Mouse (Mus musculus) cerebellum, postnatal 14 days (tissue): ENCODE results near the gene Cadm1.
A peak's percentile ranks its signal among the peaks of the same experiment; 100 is the strongest.

ENCODE experiments used
- DNase-seq, 2 experiments: peaks; one replicate each; pipeline ENCODE4 v3.0.0; 2021; ENCODE audit warnings: mixed read lengths in 2 of 2

The Cadm1 gene

GRCm38 (mm10) chr9:47552960-47553575, 23.1 kb downstream of the Cadm1 start:
- no peak for DNase-seq

DNA sequence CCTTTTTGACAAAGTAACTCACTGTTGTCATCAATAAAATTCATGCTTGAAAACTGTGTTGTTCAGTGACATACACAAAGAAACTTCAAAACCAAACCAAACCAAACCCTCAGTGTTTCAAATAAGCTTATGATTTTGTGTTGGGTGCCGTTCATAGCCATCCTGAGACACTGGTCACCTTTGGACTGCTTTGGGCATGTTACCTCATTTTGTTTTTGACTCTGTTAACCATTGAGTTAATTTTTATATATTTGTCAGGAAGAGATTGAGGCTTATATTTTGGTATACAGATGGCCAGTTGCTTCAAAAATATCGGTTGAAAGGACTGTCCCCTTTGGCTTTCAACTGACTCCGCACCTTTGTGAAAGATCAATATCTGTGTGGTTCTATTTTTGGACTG, 30.8 kb downstream of the Cadm1 start:
- DNase-seq: no peak

- no peak for DNase-seq
These were observed 31.6 kb downstream of the Cadm1 start for GRCm38 (mm10) chr9:47561596-47561995.

DNA sequence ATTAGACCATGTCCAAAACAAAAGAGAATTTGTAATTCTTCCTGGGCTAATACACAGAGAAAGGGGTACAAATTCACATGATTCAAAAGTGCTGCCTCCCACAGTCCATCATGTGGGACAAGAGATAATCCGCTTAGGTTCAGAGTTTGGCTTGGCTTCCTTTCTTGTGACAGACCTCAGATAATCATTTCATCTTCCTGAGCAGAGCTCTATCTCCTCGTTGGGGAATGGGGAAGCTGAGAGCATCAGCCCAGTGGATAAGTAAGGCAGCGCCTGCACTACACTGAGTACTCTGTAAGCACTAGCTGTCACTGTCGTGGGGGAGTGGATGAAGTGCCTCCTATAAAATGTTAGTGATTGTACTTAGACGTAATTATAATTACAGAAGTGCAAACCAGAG, 35.1 kb downstream of the Cadm1 start:
- no peak for DNase-seq

DNA sequence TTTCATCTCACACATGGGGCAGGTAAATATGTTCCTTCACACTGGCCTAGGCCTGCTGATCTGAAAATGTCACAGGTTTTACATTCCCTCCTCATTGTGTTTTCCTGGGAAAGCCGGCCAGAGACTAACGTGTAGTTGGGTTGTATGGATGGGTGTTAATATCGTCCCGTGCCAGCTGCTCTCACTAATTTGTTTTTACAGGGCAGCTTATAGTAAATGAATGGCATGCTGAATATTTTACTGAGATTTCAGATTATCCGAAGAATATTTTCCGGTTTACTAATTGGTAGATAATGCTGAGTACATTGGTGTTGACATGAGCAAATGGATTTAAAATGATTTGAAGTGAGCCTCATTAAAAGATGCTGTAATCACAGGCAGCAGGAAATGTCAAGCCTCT, 37.9 kb downstream of the Cadm1 start:
- no peak for DNase-seq

- no peak for DNase-seq
These were observed 40.2 kb downstream of the Cadm1 start for GRCm38 (mm10) chr9:47570184-47570583.

- no peak for DNase-seq
These were observed 41.5 kb downstream of the Cadm1 start for GRCm38 (mm10) chr9:47571461-47571860.

- no peak for DNase-seq
These were observed 42.2 kb downstream of the Cadm1 start for GRCm38 (mm10) chr9:47572132-47572531.

DNA sequence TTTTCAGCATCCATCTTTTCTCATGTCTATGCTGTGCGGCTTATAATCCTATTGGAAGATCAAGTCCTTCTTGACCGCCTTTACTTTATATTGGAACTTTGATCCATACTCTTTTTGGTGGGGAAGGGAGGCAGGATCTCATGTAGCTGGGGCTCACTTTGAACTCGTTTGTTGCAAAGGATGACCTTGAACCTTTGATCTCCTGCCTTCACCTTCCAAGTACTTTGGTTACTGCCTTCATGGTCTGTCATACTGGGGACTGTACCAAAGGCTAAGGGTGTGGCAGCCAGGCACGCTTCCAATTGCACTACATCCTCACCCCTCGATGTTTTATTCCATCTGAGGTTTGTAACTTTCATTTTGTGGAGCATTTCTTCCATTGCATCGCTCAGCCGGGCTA, 43.5 kb downstream of the Cadm1 start:
- no peak for DNase-seq

DNA sequence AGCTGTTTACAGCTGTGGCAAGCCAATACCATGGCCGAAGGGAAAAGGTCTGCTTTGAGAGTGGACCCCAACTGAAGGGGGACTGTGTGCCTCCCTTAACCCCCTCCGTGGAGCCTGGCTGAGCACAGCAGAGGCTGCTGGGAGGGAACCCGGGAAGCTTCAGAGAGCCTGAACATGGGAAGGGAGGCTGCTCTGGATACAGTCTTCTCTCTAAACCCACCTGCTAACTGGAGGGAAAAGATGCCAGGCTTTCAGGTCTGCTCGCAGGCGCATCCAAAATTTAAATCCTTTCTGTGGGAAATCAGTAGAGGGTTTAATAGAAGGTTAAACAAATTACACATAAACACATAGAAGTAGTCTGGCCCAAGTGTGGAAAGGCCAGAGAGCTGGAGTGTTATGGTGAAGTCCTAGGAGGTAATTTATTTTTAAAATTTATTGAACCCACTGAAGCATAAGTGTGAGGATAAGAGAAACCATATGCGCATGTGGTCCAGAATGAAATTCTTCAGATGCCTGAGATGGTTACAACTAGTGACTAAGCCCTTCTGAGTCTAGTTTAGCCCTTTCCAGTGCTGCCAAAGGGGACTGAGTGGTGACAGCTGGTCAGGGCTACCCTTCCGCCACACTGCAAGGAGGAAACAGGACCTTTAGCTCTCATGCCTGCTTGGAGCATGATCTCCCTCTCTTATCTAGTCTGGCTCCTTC, 44.9 kb downstream of the Cadm1 start:
- peak; percentile 22 to 46 for DNase-seq

DNA sequence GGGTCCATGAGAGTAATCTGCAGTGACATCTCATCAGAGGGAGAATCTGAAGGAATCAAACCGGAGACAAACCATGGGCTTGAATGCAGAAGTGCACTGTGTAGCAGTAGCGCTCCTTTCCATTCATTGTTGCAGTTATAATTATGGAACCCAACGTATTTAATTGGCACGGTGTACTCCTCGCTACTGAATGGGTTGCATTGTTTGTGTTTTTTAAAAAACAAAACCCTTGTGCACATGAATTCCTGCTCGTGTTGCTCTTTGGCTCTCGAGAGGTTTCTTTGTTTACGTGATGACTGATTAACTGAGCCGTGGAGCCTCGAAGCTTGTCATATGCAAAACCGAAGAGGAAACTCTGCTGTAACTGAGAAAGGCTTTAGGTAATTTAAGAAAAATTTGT, 45.8 kb downstream of the Cadm1 start:
- no peak for DNase-seq

DNA sequence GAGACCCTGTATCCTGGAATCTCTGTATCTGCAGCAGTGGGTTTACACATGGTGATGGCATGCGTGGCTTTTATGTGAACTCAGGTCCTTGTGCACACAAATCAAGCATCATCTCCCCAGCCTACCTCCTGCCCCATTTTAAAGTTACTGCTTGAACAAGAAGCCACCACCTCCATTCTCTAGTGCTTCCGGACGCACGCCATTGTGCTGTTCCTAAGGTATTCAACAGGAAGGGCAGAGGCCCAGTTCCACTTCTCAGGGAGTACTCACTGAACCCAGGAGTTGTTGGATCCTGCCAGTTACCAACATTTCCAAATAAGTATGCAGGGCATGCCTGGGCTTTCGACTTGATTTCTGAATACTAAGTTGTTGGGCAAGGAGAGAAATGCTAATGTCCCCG, 49.5 kb downstream of the Cadm1 start:
- DNase-seq: no peak

DNA sequence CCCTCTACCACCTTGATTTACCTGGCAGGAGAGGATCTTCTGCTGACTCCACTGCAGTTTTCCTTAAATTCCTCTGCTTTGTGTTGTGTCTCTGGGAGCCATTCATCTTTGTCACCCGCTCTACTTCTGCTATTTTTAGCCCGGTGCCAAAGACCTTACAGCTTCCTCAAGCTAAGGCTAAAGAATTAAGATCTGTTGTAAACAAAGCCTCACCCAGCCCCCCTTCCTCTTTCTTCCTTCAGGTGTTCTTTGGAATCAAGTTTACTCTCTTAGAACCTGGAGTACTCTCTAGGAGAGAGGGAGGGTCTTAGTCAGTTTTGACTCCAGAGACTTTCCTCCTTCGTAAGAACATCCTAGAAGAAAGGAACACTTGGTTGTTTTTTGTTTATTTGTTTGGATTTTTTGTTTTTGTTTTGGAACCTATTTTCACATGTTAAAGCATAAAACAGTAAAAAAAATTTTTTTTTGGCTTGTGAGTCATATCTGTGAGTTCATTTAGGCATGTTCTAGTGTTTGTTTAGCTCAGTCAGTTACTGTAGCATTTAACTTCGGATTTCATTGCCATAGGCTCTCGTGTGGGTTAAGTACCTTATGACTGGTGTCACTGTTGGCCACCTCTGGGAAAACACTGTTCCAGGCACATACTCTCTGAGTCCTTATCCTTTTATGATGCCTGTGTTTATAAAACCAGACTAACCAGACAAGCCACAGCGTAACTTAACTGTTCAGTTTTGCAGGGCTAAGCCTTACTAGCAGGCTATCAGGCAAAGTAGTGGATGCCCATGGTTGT, 51.8 kb downstream of the Cadm1 start:
- no peak for DNase-seq

GRCm38 (mm10) chr9:47583241-47583640, 53.3 kb downstream of the Cadm1 start:
- DNase-seq: no peak

DNA sequence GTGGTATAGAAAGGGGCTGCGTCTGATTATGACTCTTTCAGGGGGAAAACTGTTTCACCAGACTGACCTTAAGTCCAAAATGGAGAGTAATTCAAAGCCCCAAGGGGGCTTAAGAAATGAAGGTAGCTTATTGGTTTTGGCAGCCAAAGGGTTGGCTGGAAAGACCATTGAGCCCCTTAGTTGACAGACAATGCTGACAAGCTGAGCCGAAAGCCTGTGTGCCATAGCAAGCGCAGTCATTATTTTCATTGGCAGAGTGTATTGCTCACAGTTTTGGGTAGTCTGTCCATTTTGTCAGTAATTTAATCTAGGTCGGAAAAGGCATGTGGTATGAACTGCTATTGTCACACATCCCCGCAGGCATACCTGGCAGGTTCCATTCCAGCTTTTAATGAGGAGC, 56.2 kb downstream of the Cadm1 start:
- DNase-seq: peak in 1 of 2 experiments; percentile 24

DNA sequence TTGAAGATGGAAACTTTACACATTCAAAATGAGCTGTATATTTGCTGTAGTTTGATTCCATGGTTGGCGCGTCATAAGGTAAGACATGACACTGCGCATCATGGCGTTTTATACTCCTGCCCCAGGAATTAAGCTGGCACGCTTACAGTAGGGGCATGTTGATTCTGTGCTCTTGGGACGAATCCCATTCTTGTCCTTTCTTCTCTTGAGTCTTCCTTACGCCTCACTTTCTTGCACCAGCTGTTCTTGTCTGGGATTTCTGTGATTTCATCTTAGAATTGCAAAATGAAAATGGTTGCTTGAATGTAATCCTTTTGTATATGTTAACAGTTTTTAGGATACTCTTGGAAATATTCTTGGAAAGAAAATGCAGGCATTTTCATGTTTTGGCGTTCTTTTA, 56.9 kb downstream of the Cadm1 start:
- DNase-seq: no peak

- DNase-seq: peak; percentile 62 to 66
These were observed 57.7 kb downstream of the Cadm1 start for GRCm38 (mm10) chr9:47587577-47588194.

DNA sequence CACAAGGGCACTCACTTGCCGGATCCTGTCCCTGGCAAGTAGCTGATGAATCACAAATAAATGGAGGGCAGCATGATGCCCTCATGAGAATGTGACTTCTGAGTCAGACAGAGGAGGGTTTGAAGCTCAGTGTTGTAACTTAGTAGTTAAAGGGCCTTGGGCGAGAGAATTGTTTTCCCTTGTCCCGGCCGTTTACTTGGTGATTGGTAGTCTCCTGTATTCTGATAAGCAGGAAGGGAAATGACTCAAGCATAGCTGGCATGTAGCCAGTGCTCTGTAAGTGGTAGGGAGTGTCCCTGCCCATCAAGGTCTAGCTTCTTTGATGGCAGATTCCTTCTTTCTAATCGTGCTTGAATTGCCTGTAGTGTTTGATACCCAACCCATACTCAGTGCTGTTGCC, 59.9 kb downstream of the Cadm1 start:
- peak; percentile 32 to 50 for DNase-seq

- DNase-seq: no peak
These were observed 71.6 kb downstream of the Cadm1 start for GRCm38 (mm10) chr9:47601541-47601940.

GRCm38 (mm10) chr9:47603971-47604370, 74.0 kb downstream of the Cadm1 start:
- no peak for DNase-seq

DNA sequence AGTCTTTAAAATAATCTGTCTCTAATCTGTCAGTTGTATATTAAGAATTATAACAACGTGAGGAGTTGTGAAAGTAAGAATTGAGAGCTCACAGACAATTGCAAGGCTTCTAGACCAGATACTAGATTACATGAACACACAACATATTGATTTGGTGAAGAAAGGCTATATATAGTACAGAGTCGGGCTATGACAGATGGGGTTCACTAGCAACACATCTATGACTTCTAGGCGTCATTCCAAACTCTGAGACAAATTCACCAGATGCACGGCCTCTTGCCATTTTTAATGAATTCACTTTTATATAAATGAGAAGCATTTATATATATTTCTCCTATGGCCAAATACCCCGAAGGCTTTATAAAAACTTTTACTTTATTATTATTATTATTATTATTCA, 75.7 kb downstream of the Cadm1 start:
- peak in 1 of 2 experiments; percentile 24 for DNase-seq

DNA sequence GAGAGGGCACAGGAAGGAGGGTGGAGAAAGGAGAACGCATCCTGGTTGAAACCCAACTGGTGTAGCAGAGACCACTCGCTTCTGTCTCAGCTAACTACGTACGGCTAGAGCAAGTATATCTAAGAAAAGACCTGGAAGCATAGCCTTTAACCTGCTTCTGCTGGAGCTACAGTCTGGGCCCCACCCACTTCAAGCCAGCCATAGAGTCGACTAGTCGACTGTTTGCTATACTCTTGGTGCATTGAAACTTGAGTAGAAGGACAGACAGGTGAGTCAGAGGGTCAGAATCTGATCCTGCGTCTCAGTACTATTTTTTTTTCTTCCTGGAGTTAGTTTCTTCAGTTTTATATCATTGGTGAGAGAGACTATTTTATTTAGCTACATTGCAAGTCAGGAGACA, 78.5 kb downstream of the Cadm1 start:
- no peak for DNase-seq

DNA sequence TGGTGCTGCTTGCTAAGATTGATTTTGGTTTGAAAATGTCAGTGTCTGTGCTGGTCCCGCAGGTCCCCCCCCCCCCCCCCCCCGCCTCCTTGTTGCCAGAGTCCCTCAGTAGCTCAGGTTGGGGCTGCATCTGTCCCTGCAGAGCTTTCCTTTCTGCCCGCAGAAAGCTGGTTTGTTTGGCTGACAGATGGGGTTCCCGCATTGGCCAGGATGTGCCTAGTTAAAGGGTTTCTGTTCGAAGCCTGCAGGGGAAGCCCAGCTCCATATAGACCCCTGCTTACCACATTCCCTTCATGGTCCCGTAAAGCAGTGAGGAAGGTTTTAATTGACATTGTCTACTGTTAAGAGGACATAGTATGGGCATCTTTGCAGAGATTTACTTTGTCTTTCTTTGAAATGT, 78.9 kb downstream of the Cadm1 start:
- DNase-seq: peak in 1 of 2 experiments; percentile 17

DNA sequence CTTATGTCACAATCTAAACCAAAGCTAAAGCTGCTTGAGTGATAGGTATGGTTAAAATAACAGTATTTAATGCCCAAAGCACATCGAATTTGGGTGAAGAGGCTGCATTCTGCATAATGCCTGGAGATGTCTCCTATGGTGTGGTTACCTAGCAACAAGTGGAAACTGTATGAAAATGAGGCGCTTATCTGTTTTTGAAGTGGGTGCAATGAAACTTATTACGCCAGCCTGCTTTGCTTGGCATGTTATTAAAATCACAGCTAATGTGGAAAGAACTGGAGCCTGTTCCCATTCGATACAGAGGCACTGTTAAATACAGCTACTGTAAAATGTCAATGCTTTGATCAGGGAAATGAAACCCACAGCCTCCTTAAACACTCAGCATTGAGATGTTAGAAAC, 79.5 kb downstream of the Cadm1 start:
- no peak for DNase-seq
